Mouse (Mus musculus): Measurements from ENCODE around the gene P3h3.

GRCm38 (mm10) chr6:124904991-124905860, 47.7 kb upstream of the P3h3 start:
- TF ChIP-seq CTCF (IDR thresholded peaks at IDR 0.05; ENCODE audit: low read depth, low read length) (no peak), TAL1 (conservative IDR thresholded peaks at IDR 0.05; ENCODE audit: low read depth, low read length) (no peak), GATA1 (IDR thresholded peaks at IDR 0.05; ENCODE audit: borderline replicate concordance, low read length) (no peak)

All from G1E (cell line).